Mouse (Mus musculus): ENCODE results near the gene Nxpe4. TPM values are rescaled to one million over a fixed set of nuclear protein-coding genes. Genes with fewer than 3 reads are reported as not detected.
"Not testable (repeated sequence)": the region's sequence is repeated elsewhere in the genome, so short reads cannot be mapped to it uniquely, and the experiment has no call there.

The Nxpe4 gene
- total and polyA plus RNA-seq, 3 experiments = 2.0 to 9.6 (median 4.8) TPM

- Histone ChIP-seq H3K27me3 (replicated peaks) (peaks cover 71% of the 10 kb centered on the region), H3K79me2 (replicated peaks; ENCODE audit: control insufficient read depth, extremely low read depth, insufficient read depth, poor library complexity, severe bottlenecking) (no peaks in the 10 kb centered on the region), H3K4me1 (ENCODE audit: control insufficient read depth in 1 of 2, insufficient read depth in 2 of 2) (no peaks in the 10 kb centered on the region), H3K4me3 (replicated peaks in 1 of 3; ENCODE audit: low read depth in 2 of 3, low read length in 2 of 3, poor library complexity in 1 of 3) (no peak overlapping the region), H3K27ac (ENCODE audit: insufficient read depth, low read depth) (no peak overlapping the region), H3K4me2 (ENCODE audit: insufficient read depth, low read depth, poor library complexity, severe bottlenecking) (no peak overlapping the region), H3K9ac (ENCODE audit: insufficient read depth, low read depth) (no peak overlapping the region), H3K9me3 (replicated peaks; ENCODE audit: low read length) (no peaks in the 10 kb centered on the region), H3K36me3 (replicated peaks in 1 of 2; ENCODE audit: control insufficient read depth in 1 of 2, insufficient read depth in 1 of 2, low read length in 1 of 2) (no peaks in the 10 kb centered on the region)
- DNase-seq (ENCODE audit: extremely low read depth) = no peak
- TF ChIP-seq MEF2A (IDR thresholded peaks at IDR 0.05; ENCODE audit: borderline replicate concordance, low read depth, low read length) (no peak), GABPA (IDR thresholded peaks at IDR 0.05; ENCODE audit: insufficient replicate concordance, low read depth, low read length) (no peak), HCFC1 (IDR thresholded peaks at IDR 0.05; ENCODE audit: low read depth, low read length) (no peak), BHLHE40 (IDR thresholded peaks at IDR 0.05; ENCODE audit: low read depth, low read length) (no peak), RAD21 (IDR thresholded peaks at IDR 0.05; ENCODE audit: low read depth, low read length) (no peak), ETS1 (conservative IDR thresholded peaks at IDR 0.05; ENCODE audit: low read depth, low read length) (no peak), UBTF (IDR thresholded peaks at IDR 0.05; ENCODE audit: low read depth, low read length) (no peak), TCF12 (IDR thresholded peaks at IDR 0.05; ENCODE audit: low read depth, low read length) (no peak), NRF1 (IDR thresholded peaks at IDR 0.05; ENCODE audit: low read depth, low read length) (no peak), MYC (IDR thresholded peaks at IDR 0.05; ENCODE audit: low read depth, low read length) (no peak), SIN3A (IDR thresholded peaks at IDR 0.05; ENCODE audit: low read length) (no peak)
- in situ Hi-C loops (cut with MboI; ENCODE audit: low pct_ligation_motif_present, low pct_unique_long_range_greater_than_20kb, low sequenced_read_pairs) = no loop called here
- dilution Hi-C loops (cut with MboI; ENCODE audit: extremely low pct_ligation_motif_present, extremely low pct_unique_long_range_greater_than_20kb, low sequenced_read_pairs) = no loop called here
Measured at GRCm38 (mm10) chr9:48142646-48143045, 19.2 kb upstream of the Nxpe4 start.

GRCm38 (mm10) chr9:48146761-48147160, 15.1 kb upstream of the Nxpe4 start:
- dilution Hi-C loops (cut with MboI; ENCODE audit: extremely low pct_ligation_motif_present, extremely low pct_unique_long_range_greater_than_20kb, low sequenced_read_pairs) = no loop called here
- H3K4me1 ChIP-seq (ENCODE audit: control insufficient read depth in 1 of 2, insufficient read depth in 2 of 2) = no peaks in the 10 kb centered on the region

DNA sequence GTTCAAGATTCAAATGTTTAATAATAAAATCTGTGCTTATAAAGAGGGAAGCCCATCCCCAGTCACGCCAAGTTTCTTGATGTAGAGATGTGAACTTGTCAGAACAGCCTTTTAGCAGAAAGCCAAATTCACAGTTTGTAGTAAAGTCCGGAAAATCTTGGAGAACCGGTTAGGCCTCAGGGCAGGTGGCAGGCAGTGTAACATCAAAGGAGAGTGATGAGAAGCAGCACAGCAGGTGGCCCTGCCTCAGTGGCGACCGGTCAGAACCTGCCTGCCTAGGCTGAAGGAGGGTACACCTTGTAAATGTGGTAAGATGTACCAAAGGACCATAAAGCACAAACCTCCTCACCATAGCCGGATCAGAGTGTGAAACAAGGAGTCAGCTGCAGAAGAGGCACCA, 4.7 kb downstream of the Nxpe4 start:
- H3K4me2 ChIP-seq (ENCODE audit: insufficient read depth, low read depth, poor library complexity, severe bottlenecking); DNase-seq (ENCODE audit: extremely low read depth); dilution Hi-C loops (cut with MboI; ENCODE audit: extremely low pct_ligation_motif_present, extremely low pct_unique_long_range_greater_than_20kb, low sequenced_read_pairs); in situ Hi-C loops (cut with MboI; ENCODE audit: low pct_ligation_motif_present, low pct_unique_long_range_greater_than_20kb, low sequenced_read_pairs); H3K79me2 ChIP-seq (replicated peaks; ENCODE audit: control insufficient read depth, extremely low read depth, insufficient read depth, poor library complexity, severe bottlenecking); H3K27me3 ChIP-seq (replicated peaks); H3K9ac ChIP-seq (ENCODE audit: insufficient read depth, low read depth); H3K27ac ChIP-seq (ENCODE audit: insufficient read depth, low read depth); H3K4me3 ChIP-seq (replicated peaks in 1 of 3; ENCODE audit: low read depth in 2 of 3, low read length in 2 of 3, poor library complexity in 1 of 3); H3K9me3 ChIP-seq (replicated peaks; ENCODE audit: low read length): not testable (repeated sequence)
- Histone ChIP-seq H3K4me1 (ENCODE audit: control insufficient read depth in 1 of 2, insufficient read depth in 2 of 2) (peaks cover 0 to 29% of the 10 kb centered on the region in 2 experiments; a peak in 2 of 4 replicates), H3K36me3 (replicated peaks in 1 of 2; ENCODE audit: control insufficient read depth in 1 of 2, insufficient read depth in 1 of 2, low read length in 1 of 2) (peaks cover 0 to 30% of the 10 kb centered on the region in 2 experiments)

More at GRCm38 (mm10) chr9:48146761-48147160, 15.1 kb upstream of the Nxpe4 start:
- Histone ChIP-seq H3K4me2 (ENCODE audit: insufficient read depth, low read depth, poor library complexity, severe bottlenecking) (no peak overlapping the region), H3K9ac (ENCODE audit: insufficient read depth, low read depth) (no peak overlapping the region), H3K4me3 (replicated peaks in 1 of 3; ENCODE audit: low read depth in 2 of 3, low read length in 2 of 3, poor library complexity in 1 of 3) (no peak overlapping the region), H3K36me3 (replicated peaks in 1 of 2; ENCODE audit: control insufficient read depth in 1 of 2, insufficient read depth in 1 of 2, low read length in 1 of 2) (no peaks in the 10 kb centered on the region), H3K9me3 (replicated peaks; ENCODE audit: low read length) (no peaks in the 10 kb centered on the region), H3K79me2 (replicated peaks; ENCODE audit: control insufficient read depth, extremely low read depth, insufficient read depth, poor library complexity, severe bottlenecking) (no peaks in the 10 kb centered on the region), H3K27ac (ENCODE audit: insufficient read depth, low read depth) (no peak overlapping the region), H3K27me3 (replicated peaks) (peaks cover 67% of the 10 kb centered on the region)
- TF ChIP-seq MAZ (IDR thresholded peaks at IDR 0.05; ENCODE audit: low read depth, low read length) (no peak), RAD21 (IDR thresholded peaks at IDR 0.05; ENCODE audit: low read depth, low read length) (no peak), JUN (IDR thresholded peaks at IDR 0.05; ENCODE audit: insufficient read depth, low read depth, low read length) (no peak), ZKSCAN1 (IDR thresholded peaks at IDR 0.05; ENCODE audit: borderline replicate concordance, low read depth, low read length) (no peak), TBP (conservative IDR thresholded peaks at IDR 0.05; ENCODE audit: low read depth, low read length) (no peak), MAX (IDR thresholded peaks at IDR 0.05; ENCODE audit: low read length) (no peak), HCFC1 (IDR thresholded peaks at IDR 0.05; ENCODE audit: low read depth, low read length) (no peak), POLR2AphosphoS2 (IDR thresholded peaks at IDR 0.05; ENCODE audit: low read depth, low read length) (no peak), ZC3H11A (IDR thresholded peaks at IDR 0.05; ENCODE audit: low read depth, low read length) (no peak), KAT2A (IDR thresholded peaks at IDR 0.05; ENCODE audit: insufficient replicate concordance, low read length) (no peak), NELFE (IDR thresholded peaks at IDR 0.05; ENCODE audit: low read depth, low read length) (no peak), IRF4 (IDR thresholded peaks at IDR 0.05; ENCODE audit: low read depth, low read length) (no peak), CHD1 (IDR thresholded peaks at IDR 0.05; ENCODE audit: low read depth, low read length) (no peak), POLR2A (IDR thresholded peaks at IDR 0.05; ENCODE audit: low read depth, low read length) (no peak), ELF1 (IDR thresholded peaks at IDR 0.05; ENCODE audit: low read depth, low read length) (no peak), CHD2 (IDR thresholded peaks at IDR 0.05; ENCODE audit: low read length) (no peak), USF1 (IDR thresholded peaks at IDR 0.05; ENCODE audit: low read depth, low read length) (no peak), UBTF (IDR thresholded peaks at IDR 0.05; ENCODE audit: low read depth, low read length) (no peak), MYC (IDR thresholded peaks at IDR 0.05; ENCODE audit: low read depth, low read length) (no peak)
- no peak for DNase-seq (ENCODE audit: extremely low read depth)
- in situ Hi-C loops (cut with MboI; ENCODE audit: low pct_ligation_motif_present, low pct_unique_long_range_greater_than_20kb, low sequenced_read_pairs) = no loop called here

Data from CH12.LX (cell line).